Mouse (Mus musculus): Measurements from ENCODE around the gene Ostf1.

DNA sequence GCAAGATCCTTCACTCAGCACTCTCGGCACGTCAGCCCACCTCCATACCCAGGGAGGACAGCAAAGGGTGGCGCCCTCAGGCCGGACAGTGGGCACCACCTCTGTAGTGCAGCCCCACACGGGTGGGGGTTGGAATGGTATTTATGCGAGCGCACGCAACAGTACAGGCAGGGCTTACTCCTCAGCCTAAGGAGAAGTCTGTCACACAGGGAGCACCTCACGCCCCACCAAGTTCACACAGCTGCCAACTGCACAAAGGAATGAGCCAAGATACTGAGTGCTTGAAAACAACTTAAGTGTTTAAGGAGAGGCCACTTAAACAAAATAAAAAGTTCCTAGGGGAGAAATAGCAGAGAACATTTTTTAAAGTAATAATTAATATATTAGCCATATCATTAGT lies 44.5 kb downstream of the Ostf1 start:
- TF ChIP-seq CEBPB (IDR thresholded peaks at IDR 0.05; ENCODE audit: insufficient read depth, poor library complexity, severe bottlenecking): no peak
- no peak for TF ChIP-seq POLR2A (IDR thresholded peaks at IDR 0.05; ENCODE audit: insufficient read length, low read depth)
- TF ChIP-seq E2F4 (IDR thresholded peaks at IDR 0.05; ENCODE audit: insufficient read depth): no peak
- no peak for TF ChIP-seq REST (IDR thresholded peaks at IDR 0.05; ENCODE audit: insufficient read depth, insufficient read length)
- no peak for TF ChIP-seq TCF3 (IDR thresholded peaks at IDR 0.05; ENCODE audit: insufficient read length, low read depth)
